Mouse (Mus musculus) heart, embryonic 15.5 days (tissue): ENCODE data around the gene Rnf222. TPM values are rescaled to one million over a fixed set of nuclear protein-coding genes. Genes with fewer than 3 reads are reported as not detected.

Source experiments
- ATAC-seq: fragments of 200-750 bp; cut with Nextera tagmentation; replicated peaks from 2 replicates; pipeline ENCODE4 v1.8.0; 2017; ENCODE audit warnings: low read depth, moderate TSS enrichment; ENCODE audit not compliant: insufficient number of reproducible peaks, insufficient read depth, low FRiP score
- H3K27ac ChIP-seq: fragments of 300-500 bp; sonication (generic); 2 replicates; pipeline ENCODE4 v1.5.1; 2015; ENCODE audit warnings: mild to moderate bottlenecking, inconsistent platforms
- H3K27me3 ChIP-seq: fragments of 300-500 bp; sonication (generic); 2 replicates; pipeline ENCODE4 v1.6.1; 2015; ENCODE audit warnings: inconsistent platforms
- H3K36me3 ChIP-seq: fragments of 300-500 bp; sonication (generic); 2 replicates; pipeline ENCODE4 v1.6.1; 2015; ENCODE audit warnings: mild to moderate bottlenecking, inconsistent platforms
- H3K4me1 ChIP-seq: fragments of 300-500 bp; sonication (generic); replicated peaks from 2 replicates; pipeline ENCODE4 v1.6.1; 2015; ENCODE audit warnings: inconsistent platforms
- H3K4me2 ChIP-seq: fragments of 300-500 bp; sonication (generic); 2 replicates; pipeline ENCODE4 v1.6.1; 2015; ENCODE audit warnings: inconsistent platforms, mild to moderate bottlenecking, moderate library complexity
- H3K4me3 ChIP-seq: fragments of 300-500 bp; sonication (generic); 2 replicates; pipeline ENCODE4 v1.5.1; 2015; ENCODE audit warnings: mild to moderate bottlenecking, inconsistent platforms
- H3K9ac ChIP-seq: fragments of 300-500 bp; sonication (generic); 2 replicates; pipeline ENCODE4 v1.6.1; 2015; ENCODE audit warnings: mild to moderate bottlenecking, inconsistent platforms
- H3K9me3 ChIP-seq: fragments of 300-500 bp; sonication (generic); replicated peaks from 2 replicates; pipeline ENCODE4 v1.6.1; 2016; ENCODE audit warnings: inconsistent platforms
- WGBS: fragments of 180-500 bp; shearing (Covaris S2); methylation state at CpG from one replicate; pipeline ENCODE4 v1.1.7; 2015; ENCODE audit warnings: mixed read lengths; 5-methylcytosine and 5-hydroxymethylcytosine counted together
- polyA plus RNA-seq: library from polyadenylated mRNA; unstranded; fragments of >200 nt; fragmentation: Nextera tagmentation; extraction: Ambion mirVana; gene quantifications from 2 replicates; pipeline ENCODE4 v1.2.1, GENCODE M21; 2015

Gene Rnf222
- polyA plus RNA-seq, 1 experiment from 2014 or later: 0.19 TPM

GRCm38 (mm10) chr11:68902367-68902766 lies 14.0 kb downstream of the Rnf222 start:
- Histone ChIP-seq H3K9ac (peak overlapping the region; percentile 94), H3K27me3 (peaks cover 3% of the 10 kb centered on the region; the same call in 1 of the 2 replicates), H3K4me2 (peak overlapping the region; percentile 83), H3K36me3 (peaks cover 38% of the 10 kb centered on the region), H3K4me1 (peaks cover 12% of the 10 kb centered on the region), H3K27ac (peak overlapping the region; percentile 6; the same call in 1 of the 2 replicates), H3K9me3 (no peaks in the 10 kb centered on the region), H3K4me3 (peak overlapping the region; percentile 97)
- no peak for ATAC-seq
- WGBS: 3% methylated on average over 11 of the region's 11 CpGs

- Histone ChIP-seq H3K27me3 (peaks cover 3% of the 10 kb centered on the region; the same call in 1 of the 2 replicates), H3K9ac (peak overlapping the region; percentile 94), H3K36me3 (peaks cover 38% of the 10 kb centered on the region), H3K4me3 (peak overlapping the region; percentile 97), H3K27ac (peak overlapping the region; percentile 6; the same call in 1 of the 2 replicates), H3K9me3 (no peaks in the 10 kb centered on the region), H3K4me2 (peak overlapping the region; percentile 83), H3K4me1 (peaks cover 12% of the 10 kb centered on the region)
- 79% methylated on average over 5 of the region's 5 CpGs for WGBS
- no peak for ATAC-seq
Observed at GRCm38 (mm10) chr11:68902823-68903222, 14.5 kb downstream of the Rnf222 start.

DNA sequence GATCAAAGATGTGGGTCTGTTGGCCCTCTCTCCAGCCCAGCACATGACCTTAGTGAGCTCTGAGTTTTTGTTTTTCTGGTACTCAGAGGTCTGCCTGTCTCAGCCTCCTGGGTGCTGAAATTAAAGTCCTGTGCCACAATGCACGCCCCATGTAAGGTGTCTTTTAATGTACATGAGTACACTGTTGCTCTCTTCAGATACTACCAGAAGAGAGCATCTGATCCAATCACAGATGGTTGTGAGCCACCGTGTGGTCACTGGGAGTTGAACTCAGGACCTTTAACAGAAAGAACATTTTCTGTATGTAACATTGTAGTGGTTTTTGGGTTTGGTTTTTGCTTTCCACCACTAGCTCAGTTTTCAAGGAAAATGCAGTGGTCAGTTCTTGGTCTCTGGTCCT lies 15.4 kb downstream of the Rnf222 start:
- Histone ChIP-seq H3K4me1 (peaks cover 13% of the 10 kb centered on the region), H3K27ac (no peak overlapping the region), H3K9ac (no peak overlapping the region), H3K4me3 (no peak overlapping the region), H3K27me3 (peaks cover 3% of the 10 kb centered on the region; the same call in 1 of the 2 replicates), H3K36me3 (peaks cover 38% of the 10 kb centered on the region), H3K4me2 (no peak overlapping the region), H3K9me3 (no peaks in the 10 kb centered on the region)
- WGBS: 89% methylated on average over 2 of the region's 2 CpGs
- ATAC-seq: no peak

GRCm38 (mm10) chr11:68904375-68905137 lies 16.2 kb downstream of the Rnf222 start:
- WGBS: 81% methylated on average over 8 of the region's 8 CpGs
- Histone ChIP-seq H3K4me1 (peaks cover 19% of the 10 kb centered on the region), H3K27me3 (no peaks in the 10 kb centered on the region; the same call in 1 of the 2 replicates), H3K9me3 (no peaks in the 10 kb centered on the region), H3K4me2 (no peak overlapping the region), H3K4me3 (no peak overlapping the region), H3K9ac (no peak overlapping the region; the same call in 1 of the 2 replicates), H3K27ac (no peak overlapping the region; the same call in 1 of the 2 replicates), H3K36me3 (peaks cover 38% of the 10 kb centered on the region)
- no peak for ATAC-seq

DNA sequence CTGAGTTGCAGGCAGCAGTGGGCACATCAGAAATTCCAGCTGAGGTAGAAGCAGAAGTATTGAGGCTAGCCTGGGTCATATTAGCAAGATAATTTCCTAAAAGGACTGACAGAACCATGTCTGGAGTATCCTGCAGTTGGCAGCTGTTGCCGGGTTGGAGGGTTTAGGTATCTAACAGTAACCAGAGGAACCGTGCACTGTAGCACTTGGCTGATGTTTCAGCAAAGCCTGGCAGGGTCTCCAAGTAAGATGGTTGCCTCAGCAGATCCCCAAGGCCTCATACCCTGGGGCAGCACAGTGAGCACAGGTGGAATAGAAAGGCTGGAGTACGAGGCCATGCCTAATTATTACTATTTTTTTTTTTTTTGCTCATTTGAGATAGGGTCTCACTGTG lies 16.8 kb downstream of the Rnf222 start:
- 87% methylated on average over 3 of the region's 3 CpGs for WGBS
- no peak for ATAC-seq
- peaks cover 19% of the 10 kb centered on the region for H3K4me1 ChIP-seq

DNA sequence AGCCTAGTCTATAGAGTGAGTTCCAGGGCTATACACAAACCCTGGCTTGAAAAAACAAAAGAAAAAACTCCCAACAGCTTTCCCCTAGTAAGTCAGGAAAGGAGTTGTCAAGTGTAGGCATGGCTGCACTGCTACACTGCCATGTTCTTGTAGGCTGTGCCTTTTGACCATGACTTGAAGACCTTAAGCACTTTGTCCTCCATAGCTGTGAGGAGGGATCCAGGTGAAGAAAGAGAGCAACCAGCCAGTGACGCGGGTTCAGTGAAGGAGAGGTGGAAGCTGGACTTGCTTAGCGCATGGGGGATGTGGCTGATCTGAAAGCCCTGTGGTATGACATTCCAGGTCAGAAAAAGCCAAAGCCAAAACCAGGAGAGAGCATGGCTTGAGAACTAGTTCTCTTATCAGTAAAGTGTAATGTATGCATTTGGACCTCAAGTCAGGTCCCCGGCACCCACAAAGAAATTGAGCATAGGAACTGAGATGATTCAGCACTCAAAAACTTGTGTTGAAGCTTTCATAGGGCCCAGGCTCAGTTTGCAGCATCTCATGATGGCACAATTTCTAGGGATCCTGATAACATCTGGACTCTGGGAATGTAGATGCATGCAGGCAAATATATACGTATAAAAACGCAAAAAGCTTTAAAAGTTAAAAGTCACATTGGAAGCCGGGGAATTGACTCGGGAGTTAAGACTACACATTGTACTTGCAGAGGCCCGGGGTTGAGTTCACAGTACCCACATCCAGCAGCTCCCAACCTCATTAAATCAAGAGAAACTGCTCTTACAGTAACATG lies 17.5 kb downstream of the Rnf222 start:
- no peaks in the 10 kb centered on the region for H3K9me3 ChIP-seq
- peak overlapping the region; percentile 38; the same call in 1 of the 2 replicates for H3K27ac ChIP-seq
- peaks cover 38% of the 10 kb centered on the region for H3K36me3 ChIP-seq
- 85% methylated on average over 9 of the region's 9 CpGs for WGBS
- H3K4me1 ChIP-seq: peaks cover 17% of the 10 kb centered on the region
- H3K9ac ChIP-seq: no peak overlapping the region
- no peak overlapping the region for H3K4me2 ChIP-seq
- ATAC-seq: no peak
- no peak overlapping the region for H3K4me3 ChIP-seq
- H3K27me3 ChIP-seq: no peaks in the 10 kb centered on the region

More for the DNA sequence above, 16.8 kb downstream of the Rnf222 start:
- Histone ChIP-seq H3K4me3 (no peak overlapping the region), H3K36me3 (peaks cover 38% of the 10 kb centered on the region), H3K9me3 (no peaks in the 10 kb centered on the region), H3K9ac (no peak overlapping the region), H3K4me2 (no peak overlapping the region), H3K27ac (no peak overlapping the region; the same call in 1 of the 2 replicates), H3K27me3 (no peaks in the 10 kb centered on the region; the same call in 1 of the 2 replicates)

GRCm38 (mm10) chr11:68906461-68906790 lies 18.1 kb downstream of the Rnf222 start:
- Histone ChIP-seq H3K4me2 (no peak overlapping the region), H3K36me3 (peaks cover 38% of the 10 kb centered on the region), H3K4me1 (peaks cover 13% of the 10 kb centered on the region), H3K9ac (no peak overlapping the region), H3K4me3 (no peak overlapping the region), H3K9me3 (no peaks in the 10 kb centered on the region), H3K27me3 (no peaks in the 10 kb centered on the region), H3K27ac (peak overlapping the region; percentile 38; the same call in 1 of the 2 replicates)
- WGBS: 44% methylated on average over 4 of the region's 4 CpGs
- ATAC-seq: no peak

DNA sequence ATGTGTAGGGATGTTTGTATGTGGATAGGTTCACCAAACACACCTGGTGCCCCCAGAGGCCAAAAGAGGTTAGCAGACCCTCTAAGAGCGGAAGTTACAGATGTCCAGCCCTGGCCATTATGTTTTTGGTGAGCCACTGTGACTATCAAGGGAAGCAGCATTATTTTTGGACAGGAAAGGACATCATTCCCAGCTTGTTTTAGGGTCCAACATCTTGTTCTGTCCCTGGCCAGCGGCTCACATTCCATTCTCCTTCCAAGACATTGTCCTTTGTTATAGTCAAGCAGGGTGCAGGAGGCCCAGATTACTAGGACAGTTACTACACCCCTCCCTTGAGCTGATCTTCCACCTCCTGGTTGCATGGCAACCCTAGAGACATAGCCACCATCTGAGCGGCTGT lies 18.9 kb downstream of the Rnf222 start:
- H3K4me2 ChIP-seq: no peak overlapping the region
- peaks cover 13% of the 10 kb centered on the region for H3K4me1 ChIP-seq
- no peak overlapping the region for H3K9ac ChIP-seq
- H3K36me3 ChIP-seq: peaks cover 38% of the 10 kb centered on the region
- H3K4me3 ChIP-seq: no peak overlapping the region
- H3K9me3 ChIP-seq: no peaks in the 10 kb centered on the region
- WGBS: 68% methylated on average over 3 of the region's 3 CpGs
- no peaks in the 10 kb centered on the region for H3K27me3 ChIP-seq
- no peak overlapping the region for H3K27ac ChIP-seq
- no peak for ATAC-seq

DNA sequence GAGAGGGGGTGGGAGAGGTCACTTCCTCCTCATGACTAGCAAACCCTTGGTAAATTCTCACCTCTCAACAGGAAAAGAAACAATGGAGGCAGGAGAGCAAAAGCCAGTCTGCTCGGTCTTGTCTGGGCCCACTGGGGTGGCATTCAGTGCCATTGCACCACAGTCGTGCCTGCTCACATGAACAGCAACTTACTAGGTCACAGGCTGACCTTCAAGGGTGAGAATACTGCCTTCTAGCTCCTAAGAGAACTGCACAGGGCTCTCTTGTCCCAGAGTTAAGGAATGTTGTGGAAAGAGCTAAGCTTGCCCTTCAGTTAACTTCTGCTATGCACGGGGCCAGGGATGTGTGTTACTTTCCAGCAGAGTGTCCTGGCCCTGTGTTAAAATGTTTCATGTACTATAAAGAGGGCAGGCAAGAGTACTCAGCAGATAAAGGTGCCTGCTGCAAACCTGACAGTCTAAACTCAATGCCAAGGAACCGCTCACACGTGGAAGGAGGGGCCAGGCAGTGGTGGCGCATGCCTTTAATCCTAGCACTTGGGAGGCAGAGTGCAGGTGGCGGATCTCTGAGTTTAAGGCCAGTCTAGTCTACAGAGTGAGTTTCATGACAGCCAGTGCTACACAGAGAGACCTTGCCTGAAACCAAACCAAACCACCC lies 20.6 kb downstream of the Rnf222 start:
- H3K27me3 ChIP-seq: no peaks in the 10 kb centered on the region
- 34% methylated on average over 7 of the region's 7 CpGs for WGBS
- ATAC-seq: no peak
- H3K36me3 ChIP-seq: peaks cover 24% of the 10 kb centered on the region
- no peaks in the 10 kb centered on the region for H3K9me3 ChIP-seq
- no peak overlapping the region for H3K9ac ChIP-seq
- no peak overlapping the region for H3K4me2 ChIP-seq
- H3K27ac ChIP-seq: peak overlapping the region; percentile 73
- no peak overlapping the region for H3K4me3 ChIP-seq
- peaks cover 7% of the 10 kb centered on the region for H3K4me1 ChIP-seq

- Histone ChIP-seq H3K27ac (peak overlapping the region; percentile 53), H3K4me3 (no peak overlapping the region), H3K4me1 (peaks cover 7% of the 10 kb centered on the region), H3K9ac (no peak overlapping the region), H3K9me3 (no peaks in the 10 kb centered on the region), H3K27me3 (no peaks in the 10 kb centered on the region), H3K36me3 (no peaks in the 10 kb centered on the region), H3K4me2 (no peak overlapping the region)
- no peak for ATAC-seq
- 47% methylated on average over 14 of the region's 14 CpGs for WGBS
Observed at GRCm38 (mm10) chr11:68911531-68912177, 23.3 kb downstream of the Rnf222 start.

DNA sequence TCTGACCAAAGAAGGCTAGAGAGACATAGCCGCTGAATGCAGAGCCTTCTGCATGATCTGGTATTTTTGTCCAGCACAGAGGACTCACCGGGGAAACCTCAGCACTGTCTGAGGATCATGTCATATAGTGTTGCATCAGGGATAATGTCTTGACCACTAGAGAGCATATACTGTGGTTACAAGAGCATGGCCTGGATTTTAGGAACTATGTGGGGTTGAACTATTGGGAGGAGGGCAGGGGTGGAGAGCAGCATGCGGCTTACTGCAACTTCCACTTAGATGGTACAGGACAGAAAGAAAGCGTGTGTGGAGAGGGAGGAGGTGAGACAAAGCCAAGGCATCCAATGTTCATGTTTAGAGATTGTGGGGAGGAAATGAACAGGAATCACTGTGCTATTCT lies 26.2 kb downstream of the Rnf222 start:
- ATAC-seq: no peak
- Histone ChIP-seq H3K27ac (no peak overlapping the region), H3K4me3 (no peak overlapping the region), H3K4me1 (no peaks in the 10 kb centered on the region), H3K36me3 (no peaks in the 10 kb centered on the region), H3K9ac (no peak overlapping the region), H3K9me3 (no peaks in the 10 kb centered on the region), H3K4me2 (no peak overlapping the region), H3K27me3 (no peaks in the 10 kb centered on the region)
- 90% methylated on average over 4 of the region's 4 CpGs for WGBS
